Mouse (Mus musculus): ENCODE results near the gene Sft2d2.

Gene Sft2d2

GRCm38 (mm10) chr1:165193880-165194661 is at the start of gene Sft2d2:
TSS of gene Sft2d2 (minus strand) at chr1:165194438.
- in situ Hi-C loops (cut with MboI; ENCODE audit: low pct_unique_long_range_greater_than_20kb in 1 of 2, low sequenced_read_pairs in 2 of 2, unreplicated experiment in 1 of 2), result no loop called here

GRCm38 (mm10) chr1:165236321-165237298 is 42.4 kb upstream of the Sft2d2 start, which contains the start of gene Tiprl:
TSS of gene Tiprl (minus strand) at chr1:165236996.
- in situ Hi-C loops (cut with MboI; ENCODE audit: low pct_unique_long_range_greater_than_20kb in 1 of 2, low sequenced_read_pairs in 2 of 2, unreplicated experiment in 1 of 2), result no loop called here

GRCm38 (mm10) chr1:165235846-165236245 is 41.6 kb upstream of the Sft2d2 start:
- in situ Hi-C loops (cut with MboI; ENCODE audit: low pct_unique_long_range_greater_than_20kb in 1 of 2, low sequenced_read_pairs in 2 of 2, unreplicated experiment in 1 of 2), result no loop called here

GRCm38 (mm10) chr1:165233806-165234205 is 39.6 kb upstream of the Sft2d2 start:
- in situ Hi-C loops (cut with MboI; ENCODE audit: low pct_unique_long_range_greater_than_20kb in 1 of 2, low sequenced_read_pairs in 2 of 2, unreplicated experiment in 1 of 2), result no loop called here

- in situ Hi-C loops (cut with MboI; ENCODE audit: low pct_unique_long_range_greater_than_20kb in 1 of 2, low sequenced_read_pairs in 2 of 2, unreplicated experiment in 1 of 2), result no loop called here
Measured at GRCm38 (mm10) chr1:165230691-165231090, 36.5 kb upstream of the Sft2d2 start.

GRCm38 (mm10) chr1:165229577-165229976 is 35.3 kb upstream of the Sft2d2 start:
- in situ Hi-C loops (cut with MboI; ENCODE audit: low pct_unique_long_range_greater_than_20kb in 1 of 2, low sequenced_read_pairs in 2 of 2, unreplicated experiment in 1 of 2), result no loop called here

- in situ Hi-C loops (cut with MboI; ENCODE audit: low pct_unique_long_range_greater_than_20kb in 1 of 2, low sequenced_read_pairs in 2 of 2, unreplicated experiment in 1 of 2), result no loop called here
Measured at GRCm38 (mm10) chr1:165217023-165217589, 22.9 kb upstream of the Sft2d2 start.

GRCm38 (mm10) chr1:165215831-165216230 is 21.6 kb upstream of the Sft2d2 start:
- in situ Hi-C loops (cut with MboI; ENCODE audit: low pct_unique_long_range_greater_than_20kb in 1 of 2, low sequenced_read_pairs in 2 of 2, unreplicated experiment in 1 of 2), result no loop called here

GRCm38 (mm10) chr1:165205591-165205990 is 11.4 kb upstream of the Sft2d2 start:
- in situ Hi-C loops (cut with MboI; ENCODE audit: low pct_unique_long_range_greater_than_20kb in 1 of 2, low sequenced_read_pairs in 2 of 2, unreplicated experiment in 1 of 2), result no loop called here

- in situ Hi-C loops (cut with MboI; ENCODE audit: low pct_unique_long_range_greater_than_20kb in 1 of 2, low sequenced_read_pairs in 2 of 2, unreplicated experiment in 1 of 2), result no loop called here
Measured at GRCm38 (mm10) chr1:165203488-165204035, 9.3 kb upstream of the Sft2d2 start.

- in situ Hi-C loops (cut with MboI; ENCODE audit: low pct_unique_long_range_greater_than_20kb in 1 of 2, low sequenced_read_pairs in 2 of 2, unreplicated experiment in 1 of 2), result no loop called here
Measured at GRCm38 (mm10) chr1:165201445-165202012, 7.3 kb upstream of the Sft2d2 start.

GRCm38 (mm10) chr1:165200748-165201147 is 6.5 kb upstream of the Sft2d2 start:
- in situ Hi-C loops (cut with MboI; ENCODE audit: low pct_unique_long_range_greater_than_20kb in 1 of 2, low sequenced_read_pairs in 2 of 2, unreplicated experiment in 1 of 2), result no loop called here

GRCm38 (mm10) chr1:165199639-165200038 is 5.4 kb upstream of the Sft2d2 start:
- in situ Hi-C loops (cut with MboI; ENCODE audit: low pct_unique_long_range_greater_than_20kb in 1 of 2, low sequenced_read_pairs in 2 of 2, unreplicated experiment in 1 of 2), result no loop called here

- in situ Hi-C loops (cut with MboI; ENCODE audit: low pct_unique_long_range_greater_than_20kb in 1 of 2, low sequenced_read_pairs in 2 of 2, unreplicated experiment in 1 of 2), result no loop called here
Measured at GRCm38 (mm10) chr1:165198951-165199350, 4.7 kb upstream of the Sft2d2 start.

GRCm38 (mm10) chr1:165197875-165198274 is 3.6 kb upstream of the Sft2d2 start:
- in situ Hi-C loops (cut with MboI; ENCODE audit: low pct_unique_long_range_greater_than_20kb in 1 of 2, low sequenced_read_pairs in 2 of 2, unreplicated experiment in 1 of 2), result no loop called here

GRCm38 (mm10) chr1:165195396-165195960 is 1.2 kb upstream of the Sft2d2 start:
- in situ Hi-C loops (cut with MboI; ENCODE audit: low pct_unique_long_range_greater_than_20kb in 1 of 2, low sequenced_read_pairs in 2 of 2, unreplicated experiment in 1 of 2), result no loop called here

GRCm38 (mm10) chr1:165194662-165195013 is 400 bp upstream of the Sft2d2 start:
- in situ Hi-C loops (cut with MboI; ENCODE audit: low pct_unique_long_range_greater_than_20kb in 1 of 2, low sequenced_read_pairs in 2 of 2, unreplicated experiment in 1 of 2), result no loop called here

GRCm38 (mm10) chr1:165193426-165193825 is 812 bp downstream of the Sft2d2 start:
- in situ Hi-C loops (cut with MboI; ENCODE audit: low pct_unique_long_range_greater_than_20kb in 1 of 2, low sequenced_read_pairs in 2 of 2, unreplicated experiment in 1 of 2), result no loop called here
